Mouse (Mus musculus) CH12.LX (cell line): ENCODE data around the gene Fbxo11.

ENCODE experiments used
- CHD2 ChIP-seq: IDR thresholded peaks from 2 replicates; pipeline ENCODE4 v1.6.1; 2011; ENCODE audit warnings: low read length, improper control_type of control experiment
- CTCF ChIP-seq, 2 experiments: IDR thresholded peaks in 1 of 2; conservative IDR thresholded peaks in 1 of 2; 2 replicates each; pipeline ENCODE4 v1.5.1; 2011 to 2012; ENCODE audit warnings: low read depth in 2 of 2, low read length in 2 of 2, improper control_type of control experiment in 1 of 2, inconsistent platforms in 1 of 2, mild to moderate bottlenecking in 1 of 2, moderate library complexity in 1 of 2
- EP300 ChIP-seq: IDR thresholded peaks from 2 replicates; pipeline ENCODE4 v1.6.1; 2011; ENCODE audit warnings: low read length, improper control_type of control experiment
- HCFC1 ChIP-seq: IDR thresholded peaks from 2 replicates; pipeline ENCODE4 v1.6.1; 2012; ENCODE audit warnings: low read depth, mild to moderate bottlenecking, inconsistent platforms, low read length, improper control_type of control experiment
- MYC ChIP-seq: IDR thresholded peaks from 2 replicates; pipeline ENCODE4 v1.6.1; 2011; ENCODE audit warnings: low read depth, mild to moderate bottlenecking, improper control_type of control experiment, low read length
- POLR2A ChIP-seq: IDR thresholded peaks from 2 replicates; pipeline ENCODE4 v1.6.1; 2011; ENCODE audit warnings: low read depth, mild to moderate bottlenecking, improper control_type of control experiment, low read length

DNA sequence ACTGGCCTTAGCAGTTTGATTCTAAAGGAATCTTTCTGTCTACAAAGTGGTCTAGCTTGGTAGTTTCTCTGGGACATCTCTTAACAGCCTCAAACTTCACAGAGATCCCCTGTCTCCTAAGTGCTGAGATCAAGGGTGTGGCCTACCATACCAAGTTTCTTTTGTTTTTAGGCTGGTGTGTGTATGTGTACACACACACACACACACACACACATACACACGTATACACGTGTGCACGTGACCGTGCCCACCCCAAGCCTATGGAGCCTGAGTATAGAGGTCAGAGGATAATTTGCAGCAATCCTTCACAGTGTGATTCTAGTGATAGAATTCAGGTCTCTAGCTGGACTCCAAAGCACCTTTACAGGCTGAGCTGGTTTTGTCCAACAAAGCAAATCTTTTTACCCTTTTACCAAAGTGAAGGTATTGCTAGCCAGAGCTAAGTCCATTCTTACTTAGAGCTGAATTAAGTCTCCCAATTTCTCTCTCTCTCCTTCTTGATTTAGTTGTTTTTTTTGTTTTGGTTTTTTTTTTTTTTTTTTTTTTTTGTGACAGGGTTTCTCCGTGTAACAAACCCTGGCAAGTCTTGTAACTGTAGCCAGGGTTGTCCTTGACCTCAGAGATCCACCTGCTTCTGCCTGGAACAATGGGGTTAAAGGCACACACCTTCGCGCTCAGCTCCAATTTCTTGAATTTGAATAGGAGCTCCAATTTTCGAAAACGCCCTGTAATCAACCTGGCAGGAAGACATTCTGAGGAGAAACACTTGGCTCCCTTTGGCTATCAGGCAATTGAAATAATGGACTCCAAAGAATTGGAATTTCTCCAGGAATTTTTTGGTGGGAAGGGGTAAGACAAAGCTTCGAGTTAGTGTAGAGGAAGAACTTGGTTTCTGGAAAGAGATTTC lies 91.6 kb downstream of the Fbxo11 start:
- TF ChIP-seq CTCF (conservative IDR thresholded peaks at IDR 0.05 in 1 of 2, IDR thresholded peaks at IDR 0.05 in 1 of 2; ENCODE audit: low read depth in 2 of 2, low read length in 2 of 2) (no peak), POLR2A (no peak), CHD2 (no peak), HCFC1 (no peak), EP300 (no peak), MYC (no peak)
